Mouse (Mus musculus): ENCODE data around the gene Prg2. TPM values are rescaled to one million over a fixed set of nuclear protein-coding genes. Genes with fewer than 3 reads are reported as not detected.

Prg2 gene
- total and polyA plus RNA-seq, 2 experiments from 2014 or later, result not detected

DNA sequence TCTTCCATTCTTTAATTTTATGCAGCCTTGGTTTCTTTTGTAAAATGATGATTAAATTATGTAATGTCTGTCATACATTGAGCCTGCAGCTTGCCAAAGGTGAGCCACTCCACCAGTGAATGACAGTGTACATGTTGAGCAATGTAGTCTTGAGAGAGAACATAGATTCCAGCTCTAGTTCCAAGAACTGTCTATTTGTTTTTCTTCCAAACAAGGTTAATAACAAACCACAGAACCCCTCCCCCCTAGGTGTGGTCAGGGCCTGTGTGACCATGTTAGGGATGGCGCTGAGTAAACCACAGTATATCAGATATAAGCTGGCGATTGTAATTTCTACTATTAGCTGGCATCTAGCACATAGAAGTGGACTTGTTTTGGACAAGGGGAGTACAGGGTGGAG lies 16.1 kb downstream of the Prg2 start:
- Histone ChIP-seq H3K4me3 (ENCODE audit: low read depth, low read length) (no peak overlapping the region), H3K4me1 (ENCODE audit: insufficient read depth) (no peaks in the 10 kb centered on the region), H3K9ac (no peak overlapping the region), H3K9me3 (ENCODE audit: low read length) (no peaks in the 10 kb centered on the region), H3K27me3 (ENCODE audit: insufficient read depth, low read length) (no peaks in the 10 kb centered on the region), H3K36me3 (ENCODE audit: insufficient read depth) (no peaks in the 10 kb centered on the region), H3K4me2 (ENCODE audit: low read depth) (no peak overlapping the region), H3K27ac (ENCODE audit: low read depth, low read length) (no peak overlapping the region)
- DNase-seq (no peak), ATAC-seq (no peak)
- no peak for TF ChIP-seq CTCF (IDR thresholded peaks at IDR 0.05; ENCODE audit: low read depth)
- WGBS, result 94% methylated on average over 2 of the region's 2 CpGs

DNA sequence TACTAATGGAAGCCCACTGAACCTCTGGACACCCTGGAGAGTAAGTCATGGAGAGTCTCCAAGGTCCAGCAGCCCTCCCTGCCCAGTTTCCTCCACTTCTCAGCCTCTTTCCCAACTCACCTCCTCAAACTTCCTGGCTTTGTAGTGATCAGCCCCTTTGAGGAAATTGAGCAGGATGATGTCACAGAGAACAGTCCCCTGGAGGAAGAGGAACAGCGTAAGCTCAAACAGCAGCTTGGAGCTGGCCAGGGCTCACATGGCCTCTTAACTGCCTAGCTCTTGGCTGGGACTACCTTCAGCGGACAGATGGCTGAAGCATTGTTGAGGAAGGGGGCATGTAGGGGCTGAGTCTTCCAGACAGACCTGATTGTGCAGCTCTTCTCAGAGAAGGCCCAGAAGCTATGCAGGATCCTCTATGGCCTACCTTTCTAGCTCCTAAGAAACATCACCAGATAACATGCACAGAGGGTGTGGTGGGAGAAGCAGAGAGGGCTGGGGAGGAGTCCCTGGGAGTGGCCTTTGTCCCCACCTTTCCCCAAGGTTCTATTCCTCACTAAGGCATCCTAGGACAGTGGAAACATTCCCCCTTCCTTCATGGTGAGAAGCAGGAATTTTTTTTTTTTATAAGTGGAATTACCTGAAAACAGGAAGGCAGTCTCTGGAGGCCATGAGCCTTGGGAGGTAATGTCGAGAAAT lies 19.4 kb downstream of the Prg2 start:
- no peak for ATAC-seq
- Histone ChIP-seq H3K27me3 (ENCODE audit: insufficient read depth, low read length) (no peaks in the 10 kb centered on the region), H3K4me3 (ENCODE audit: low read depth, low read length) (no peak overlapping the region), H3K4me1 (ENCODE audit: insufficient read depth) (no peaks in the 10 kb centered on the region), H3K9ac (no peak overlapping the region), H3K4me2 (ENCODE audit: low read depth) (no peak overlapping the region), H3K9me3 (ENCODE audit: low read length) (no peaks in the 10 kb centered on the region), H3K36me3 (ENCODE audit: insufficient read depth) (no peaks in the 10 kb centered on the region), H3K27ac (ENCODE audit: low read depth, low read length) (no peak overlapping the region)
- no peak for TF ChIP-seq CTCF (IDR thresholded peaks at IDR 0.05; ENCODE audit: low read depth)
- DNase-seq, result no peak
- WGBS, result 79% methylated on average over 3 of the region's 3 CpGs

DNA sequence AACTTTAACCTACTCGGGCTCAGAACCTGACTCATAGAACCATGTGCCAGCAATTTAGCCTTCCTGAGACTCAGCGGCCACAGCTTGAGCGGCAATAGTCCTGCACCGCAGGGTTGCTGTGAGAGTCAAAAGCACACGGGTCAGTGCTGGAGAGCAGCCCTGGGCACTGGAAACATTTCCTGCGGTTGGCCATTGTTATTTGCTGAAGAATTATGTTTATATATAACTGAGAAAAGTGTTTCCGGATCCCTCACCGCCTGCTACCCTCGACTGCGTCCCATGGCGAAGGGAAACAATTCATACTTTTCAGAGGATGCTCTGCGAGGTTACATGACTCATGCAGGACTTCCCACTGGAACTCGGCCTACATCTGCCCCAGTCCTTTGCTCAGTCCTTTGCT lies 21.2 kb downstream of the Prg2 start:
- TF ChIP-seq CTCF (IDR thresholded peaks at IDR 0.05; ENCODE audit: low read depth), result no peak
- WGBS, result 67% methylated on average over 13 of the region's 13 CpGs
- ATAC-seq, result no peak

DNA sequence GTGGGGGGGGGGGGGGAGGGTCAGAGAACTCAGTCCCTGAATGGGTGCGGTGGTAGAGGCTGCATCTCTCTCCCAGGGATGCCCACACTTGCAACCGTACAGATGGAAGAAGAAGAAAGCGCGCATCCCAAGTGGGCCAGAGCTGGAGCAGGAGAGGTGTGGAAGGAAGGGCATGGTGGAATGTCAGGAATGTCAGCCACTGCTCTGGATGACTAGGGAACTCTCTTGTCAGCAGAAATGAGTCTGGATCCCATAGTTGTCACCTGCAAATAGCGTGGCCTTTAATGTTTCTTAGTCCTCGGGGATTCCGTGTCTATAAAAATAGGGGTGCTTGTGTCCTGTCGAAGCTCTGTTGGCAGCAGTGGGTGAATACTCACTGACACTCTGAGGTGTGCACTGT lies 22.3 kb downstream of the Prg2 start:
- Histone ChIP-seq H3K4me1 (ENCODE audit: insufficient read depth) (no peaks in the 10 kb centered on the region), H3K27me3 (ENCODE audit: insufficient read depth, low read length) (no peaks in the 10 kb centered on the region), H3K9ac (no peak overlapping the region), H3K4me2 (ENCODE audit: low read depth) (no peak overlapping the region), H3K4me3 (ENCODE audit: low read depth, low read length) (no peak overlapping the region), H3K9me3 (ENCODE audit: low read length) (no peaks in the 10 kb centered on the region), H3K27ac (ENCODE audit: low read depth, low read length) (no peak overlapping the region), H3K36me3 (ENCODE audit: insufficient read depth) (no peaks in the 10 kb centered on the region)
- no peak for TF ChIP-seq CTCF (IDR thresholded peaks at IDR 0.05; ENCODE audit: low read depth)
- DNase-seq (no peak), ATAC-seq (no peak)
- 86% methylated on average over 8 of the region's 8 CpGs for WGBS

More for the DNA sequence above, 21.2 kb downstream of the Prg2 start:
- no peaks in the 10 kb centered on the region for H3K36me3 ChIP-seq (ENCODE audit: insufficient read depth)
- H3K27me3 ChIP-seq (ENCODE audit: insufficient read depth, low read length), result no peaks in the 10 kb centered on the region
- H3K9ac ChIP-seq, result no peak overlapping the region
- H3K4me3 ChIP-seq (ENCODE audit: low read depth, low read length), result no peak overlapping the region
- H3K27ac ChIP-seq (ENCODE audit: low read depth, low read length), result no peak overlapping the region
- H3K4me1 ChIP-seq (ENCODE audit: insufficient read depth), result no peaks in the 10 kb centered on the region
- no peaks in the 10 kb centered on the region for H3K9me3 ChIP-seq (ENCODE audit: low read length)
- no peak overlapping the region for H3K4me2 ChIP-seq (ENCODE audit: low read depth)
- DNase-seq, result no peak

DNA sequence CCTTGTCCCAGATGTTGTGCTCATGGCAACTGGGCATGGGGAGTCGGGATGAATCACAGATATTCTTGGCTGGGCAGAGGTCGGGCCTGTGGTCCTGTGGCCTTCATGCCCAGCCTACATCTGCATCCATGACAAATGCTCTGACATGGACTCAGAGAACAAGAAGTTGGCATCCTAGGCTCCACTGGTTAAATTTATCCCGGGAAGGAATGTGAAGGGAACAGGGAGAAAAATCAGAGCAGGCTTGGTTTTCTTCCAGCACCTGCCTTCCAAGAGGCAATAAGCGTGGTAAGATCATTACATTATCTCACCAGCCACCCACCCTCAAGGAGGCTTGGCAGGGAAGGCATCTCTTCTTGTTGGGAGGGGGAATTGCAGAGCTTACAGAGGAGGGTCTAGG lies 24.1 kb downstream of the Prg2 start:
- no peaks in the 10 kb centered on the region for H3K4me1 ChIP-seq (ENCODE audit: insufficient read depth)
- H3K27me3 ChIP-seq (ENCODE audit: insufficient read depth, low read length), result no peaks in the 10 kb centered on the region
- no peak for TF ChIP-seq CTCF (IDR thresholded peaks at IDR 0.05; ENCODE audit: low read depth)
- ATAC-seq (no peak), DNase-seq (no peak)
- H3K4me2 ChIP-seq (ENCODE audit: low read depth), result no peak overlapping the region
- 76% methylated on average over 4 of the region's 4 CpGs for WGBS
- H3K9ac ChIP-seq, result no peak overlapping the region
- no peaks in the 10 kb centered on the region for H3K9me3 ChIP-seq (ENCODE audit: low read length)
- H3K27ac ChIP-seq (ENCODE audit: low read depth, low read length), result no peak overlapping the region
- H3K36me3 ChIP-seq (ENCODE audit: insufficient read depth), result no peaks in the 10 kb centered on the region
- no peak overlapping the region for H3K4me3 ChIP-seq (ENCODE audit: low read depth, low read length)

DNA sequence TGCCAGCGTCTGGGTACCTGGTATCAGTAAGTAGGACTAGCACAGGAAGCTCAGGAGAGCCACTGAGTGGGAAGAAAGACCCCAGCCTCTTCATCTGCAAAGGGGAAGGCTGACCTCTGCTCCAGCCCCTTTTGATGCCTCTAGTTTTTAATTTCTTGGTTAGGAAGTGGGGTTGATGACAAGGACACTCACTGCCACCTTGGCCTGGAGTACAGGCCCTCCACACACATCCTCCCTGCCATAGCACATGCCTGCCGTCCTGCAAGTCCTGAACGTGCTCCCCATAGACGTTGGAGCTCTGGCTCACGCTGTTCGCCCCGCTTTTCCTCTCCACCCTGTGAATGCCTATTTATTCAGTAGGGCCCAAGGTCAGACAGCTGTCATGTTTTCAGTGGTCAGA lies 26.3 kb downstream of the Prg2 start:
- Histone ChIP-seq H3K4me3 (ENCODE audit: low read depth, low read length) (no peak overlapping the region), H3K27me3 (ENCODE audit: insufficient read depth, low read length) (no peaks in the 10 kb centered on the region), H3K9me3 (ENCODE audit: low read length) (no peaks in the 10 kb centered on the region), H3K4me1 (ENCODE audit: insufficient read depth) (no peaks in the 10 kb centered on the region), H3K4me2 (ENCODE audit: low read depth) (no peak overlapping the region), H3K36me3 (ENCODE audit: insufficient read depth) (no peaks in the 10 kb centered on the region), H3K27ac (ENCODE audit: low read depth, low read length) (no peak overlapping the region), H3K9ac (no peak overlapping the region)
- DNase-seq (no peak), ATAC-seq (no peak)
- WGBS, result 81% methylated on average over 7 of the region's 7 CpGs
- no peak for TF ChIP-seq CTCF (IDR thresholded peaks at IDR 0.05; ENCODE audit: low read depth)

DNA sequence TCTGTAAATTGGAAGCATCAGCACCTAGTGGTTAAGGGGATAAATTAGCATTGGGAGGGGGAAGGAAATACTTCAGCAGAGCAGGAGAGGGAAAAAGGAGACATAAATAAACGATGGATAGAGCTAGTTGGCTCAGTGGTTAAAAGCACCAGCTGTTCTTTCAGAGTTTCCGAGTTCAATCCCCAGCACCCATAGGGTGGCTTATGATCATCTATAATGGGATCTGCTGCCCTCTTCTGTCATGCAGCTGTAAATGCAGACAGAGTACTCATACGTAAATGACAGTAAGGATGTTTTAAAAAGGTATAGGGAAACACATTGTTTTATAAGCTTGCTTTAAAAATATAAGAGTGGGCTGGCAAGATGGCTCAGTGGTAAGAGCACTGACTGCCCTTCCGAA lies 27.5 kb downstream of the Prg2 start:
- no peaks in the 10 kb centered on the region for H3K9me3 ChIP-seq (ENCODE audit: low read length)
- ATAC-seq, result peak; percentile 39
- no peak overlapping the region for H3K9ac ChIP-seq
- peak; percentile 60 for TF ChIP-seq CTCF (IDR thresholded peaks at IDR 0.05; ENCODE audit: low read depth)
- H3K27ac ChIP-seq (ENCODE audit: low read depth, low read length), result no peak overlapping the region
- no peaks in the 10 kb centered on the region for H3K4me1 ChIP-seq (ENCODE audit: insufficient read depth)
- H3K27me3 ChIP-seq (ENCODE audit: insufficient read depth, low read length), result no peaks in the 10 kb centered on the region
- H3K36me3 ChIP-seq (ENCODE audit: insufficient read depth), result no peaks in the 10 kb centered on the region
- whole genome bisulfite sequencing, result 18% methylated on average over 4 of the region's 4 CpGs
- DNase-seq, result peak; percentile 36
- no peak overlapping the region for H3K4me2 ChIP-seq (ENCODE audit: low read depth)
- H3K4me3 ChIP-seq (ENCODE audit: low read depth, low read length), result no peak overlapping the region

Measured in forebrain, postnatal 0 days (tissue).